Mouse (Mus musculus) myocyte (in vitro differentiated cells): ENCODE results near the gene Ube2g2.

Experiments
- CEBPB ChIP-seq: IDR thresholded peaks from 2 replicates; pipeline ENCODE4 v1.6.1; 2011; ENCODE audit warnings: mild to moderate bottlenecking, moderate library complexity; ENCODE audit not compliant: poor library complexity, insufficient read depth, severe bottlenecking
- E2F4 ChIP-seq: IDR thresholded peaks from one replicate; pipeline ENCODE4 v1.6.1; 2011; ENCODE audit warnings: mild to moderate bottlenecking, control low read depth, moderate library complexity; ENCODE audit not compliant: insufficient read depth
- MAX ChIP-seq: IDR thresholded peaks from one replicate; pipeline ENCODE4 v1.6.1; 2011; ENCODE audit warnings: low read depth, mild to moderate bottlenecking, control low read depth
- MYOD1 ChIP-seq, 3 experiments: IDR thresholded peaks; one replicate each; pipeline ENCODE4 v1.6.1; 2011; ENCODE audit warnings: control low read depth in 2 of 3, low read depth in 2 of 3, mild to moderate bottlenecking in 2 of 3, moderate library complexity in 1 of 3; ENCODE audit not compliant: insufficient read length in 2 of 3, control insufficient read depth in 1 of 3
- MYOG ChIP-seq, 3 experiments: IDR thresholded peaks; one replicate each; pipeline ENCODE4 v1.6.1; 2011; ENCODE audit warnings: control low read depth in 2 of 3, low read depth in 2 of 3, mild to moderate bottlenecking in 2 of 3; ENCODE audit not compliant: insufficient read length in 2 of 3, control insufficient read depth in 1 of 3, insufficient read depth in 1 of 3
- POLR2A ChIP-seq: IDR thresholded peaks from one replicate; pipeline ENCODE4 v1.6.1; 2011; ENCODE audit warnings: low read depth, mild to moderate bottlenecking, control low read depth, moderate library complexity; ENCODE audit not compliant: insufficient read length
- POLR2AphosphoS2 ChIP-seq: IDR thresholded peaks from one replicate; pipeline ENCODE4 v1.6.1; 2011; ENCODE audit warnings: low read depth, control low read depth; ENCODE audit not compliant: insufficient read length
- SRF ChIP-seq: IDR thresholded peaks from one replicate; pipeline ENCODE4 v1.6.1; 2011; ENCODE audit warnings: low read depth; ENCODE audit not compliant: control insufficient read depth, insufficient read length
- TCF12 ChIP-seq: IDR thresholded peaks from one replicate; pipeline ENCODE4 v1.6.1; 2011; ENCODE audit warnings: mild to moderate bottlenecking, control low read depth; ENCODE audit not compliant: poor library complexity, insufficient read depth, severe bottlenecking
- USF1 ChIP-seq: IDR thresholded peaks from one replicate; pipeline ENCODE4 v1.6.1; 2011; ENCODE audit warnings: low read depth, mild to moderate bottlenecking, control low read depth, moderate library complexity

GRCm38 (mm10) chr10:77581023-77581407, 41.1 kb upstream of the Ube2g2 start:
- TF ChIP-seq MYOG (IDR thresholded peaks at IDR 0.05; ENCODE audit: control insufficient read depth in 1 of 3, insufficient read depth in 1 of 3, insufficient read length in 2 of 3, low read depth in 2 of 3), result no peak
- no peak for TF ChIP-seq POLR2A
- TF ChIP-seq E2F4, result no peak
- TF ChIP-seq CEBPB, result no peak
- no peak for TF ChIP-seq MYOD1 (IDR thresholded peaks at IDR 0.05; ENCODE audit: control insufficient read depth in 1 of 3, insufficient read length in 2 of 3, low read depth in 2 of 3)
- no peak for TF ChIP-seq USF1
- no peak for TF ChIP-seq SRF
- TF ChIP-seq POLR2AphosphoS2, result no peak
- no peak for TF ChIP-seq TCF12
- TF ChIP-seq MAX, result no peak
